In the genomic region with DNA sequence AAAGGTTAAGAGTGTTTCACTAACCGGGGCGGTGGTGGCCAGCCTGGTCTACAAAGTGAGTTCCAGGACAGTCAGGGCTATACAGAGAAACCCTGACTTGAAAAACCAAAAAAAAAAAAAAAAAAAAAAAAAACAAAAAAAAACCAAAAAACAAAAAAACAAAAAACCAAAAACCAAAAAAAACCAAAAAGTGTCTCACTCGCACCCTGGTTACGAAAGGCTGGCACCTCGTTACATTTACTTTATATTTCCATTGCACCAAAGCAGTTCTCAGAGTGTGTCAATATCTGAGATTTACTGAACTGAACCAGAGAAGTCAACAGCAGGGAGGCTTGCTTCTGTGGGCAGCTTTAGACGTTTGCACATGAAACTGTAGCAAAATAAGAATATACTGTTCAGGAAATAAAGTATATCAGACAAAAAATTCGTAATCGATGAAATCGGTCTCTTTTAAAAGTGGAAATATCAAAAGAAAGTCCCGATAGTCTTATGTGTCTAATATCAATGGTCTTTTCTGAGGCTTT, we compare ENCODE assay signal across 8 mouse cellular contexts. TPM values are rescaled to one million over a fixed set of nuclear protein-coding genes. Genes with fewer than 3 reads are reported as not detected.
A peak's percentile ranks its signal among the peaks of the same experiment; 100 is the strongest.
DNase-seq lines count a peak whose midpoint lies in the region; ATAC-seq and TF ChIP-seq lines count a peak whose summit lies in the region.

No protein-coding gene starts in this region.

- DNase-seq in cerebellum, adult 9-10 months, result peak; percentile 46
- no peak for DNase-seq in testis, postnatal 10 days (ENCODE audit: low spot score)
- no peak for DNase-seq in limb, embryonic 14.5 days (ENCODE audit: low spot score)
- DNase-seq in stomach, postnatal 0 days (ENCODE audit: low spot score), result no peak
- DNase-seq in gastrocnemius, adult 8-10 months (ENCODE audit: low spot score in 2 of 2), result no peak
- no peak for DNase-seq in kidney, adult 11 months

- TF ChIP-seq POLR2A in testis, adult 2 months (IDR thresholded peaks at IDR 0.05; ENCODE audit: control insufficient read depth, low read depth, low read length), result no peak
- TF ChIP-seq POLR2A in limb, embryonic 14.5 days (IDR thresholded peaks at IDR 0.05; ENCODE audit: borderline replicate concordance, extremely low read depth, insufficient read depth, insufficient read length), result no peak

- no peaks in the 10 kb centered on the region for H3K27me3 ChIP-seq in testis, adult 2 months (ENCODE audit: control insufficient read depth, insufficient read depth, low read length)
- no peaks in the 10 kb centered on the region for H3K27me3 ChIP-seq in limb, embryonic 14.5 days (ENCODE audit: control insufficient read depth, insufficient read depth, low read length)
- no peaks in the 10 kb centered on the region for H3K27me3 ChIP-seq in stomach, postnatal 0 days (ENCODE audit: control insufficient read depth, insufficient read depth, low read length)

- ATAC-seq in cerebellum, adult (ENCODE audit: insufficient number of reproducible peaks, low FRiP score, low TSS enrichment), result no peak
- no peak for ATAC-seq in limb, embryonic 14.5 days (ENCODE audit: low FRiP score, low read depth)
- ATAC-seq in stomach, postnatal 0 days (ENCODE audit: low FRiP score, low TSS enrichment), result no peak

- no peaks in the 10 kb centered on the region for H3K9me3 ChIP-seq in limb, embryonic 14.5 days (ENCODE audit: control insufficient read depth, low read length)
- no peaks in the 10 kb centered on the region for H3K9me3 ChIP-seq in stomach, postnatal 0 days (ENCODE audit: control insufficient read depth, low read length)

- H3K4me3 ChIP-seq in testis, adult 2 months (ENCODE audit: control insufficient read depth, low read depth, low read length), result peak overlapping the region; percentile 64; the same call in 1 of the 2 replicates
- H3K4me3 ChIP-seq in limb, embryonic 14.5 days (replicated peaks; ENCODE audit: low read length), result peak overlapping the region; percentile 89
- H3K4me3 ChIP-seq in stomach, postnatal 0 days (ENCODE audit: low read depth, low read length), result peak overlapping the region; percentile 86

- H3K4me2 ChIP-seq in limb, embryonic 14.5 days (replicated peaks; ENCODE audit: low read depth, low read length, severe bottlenecking), result peak overlapping the region; percentile 41
- peak overlapping the region; percentile 44 for H3K4me2 ChIP-seq in stomach, postnatal 0 days (replicated peaks; ENCODE audit: low read depth)

- no peak for TF ChIP-seq EP300 in stomach, postnatal 0 days (optimal IDR thresholded peaks at IDR 0.05)

- H3K9ac ChIP-seq in limb, embryonic 14.5 days (ENCODE audit: low read depth, low read length, severe bottlenecking), result peak overlapping the region; percentile 97; the same call in 1 of the 2 replicates
- H3K9ac ChIP-seq in stomach, postnatal 0 days (ENCODE audit: low read length), result no peak overlapping the region; the same call in 1 of the 2 replicates

- peak overlapping the region; percentile 25; the same call in 1 of the 2 replicates for H3K27ac ChIP-seq in testis, adult 2 months (ENCODE audit: control insufficient read depth, insufficient read depth, low read depth, low read length)
- peak overlapping the region; percentile 63; the same call in 1 of the 2 replicates for H3K27ac ChIP-seq in limb, embryonic 14.5 days (replicated peaks; ENCODE audit: low read depth, low read length)
- H3K27ac ChIP-seq in stomach, postnatal 0 days (replicated peaks), result no peak overlapping the region

- no peak for TF ChIP-seq CTCF in testis, adult 2 months (IDR thresholded peaks at IDR 0.05; ENCODE audit: control insufficient read depth, insufficient read depth, insufficient replicate concordance, low read depth, low read length)
- TF ChIP-seq CTCF in stomach, postnatal 0 days (IDR thresholded peaks at IDR 0.05; ENCODE audit: low read depth), result no peak

- H3K4me1 ChIP-seq in testis, adult 2 months (ENCODE audit: control insufficient read depth, insufficient read depth, low read length), result peaks cover 4% of the 10 kb centered on the region
- peaks cover 8% of the 10 kb centered on the region for H3K4me1 ChIP-seq in limb, embryonic 14.5 days (ENCODE audit: control insufficient read depth, insufficient read depth, low read length)
- 0 out of 2 replicates have a peak, but pooled peaks cover 2% of the 10 kb centered on the region for H3K4me1 ChIP-seq in stomach, postnatal 0 days (replicated peaks; ENCODE audit: control insufficient read depth, insufficient read depth)

- 35% methylated on average over 10 of the region's 10 CpGs for WGBS in limb, embryonic 14.5 days
- 31% methylated on average over 10 of the region's 10 CpGs for WGBS in stomach, postnatal 0 days

- no peaks in the 10 kb centered on the region for H3K36me3 ChIP-seq in testis, adult 2 months (ENCODE audit: control insufficient read depth, insufficient read depth, low read length)
- no peaks in the 10 kb centered on the region; the same call in 1 of the 2 replicates for H3K36me3 ChIP-seq in limb, embryonic 14.5 days (ENCODE audit: control insufficient read depth, insufficient read depth, low read length)
- H3K36me3 ChIP-seq in stomach, postnatal 0 days (ENCODE audit: control insufficient read depth, insufficient read depth, low read length), result no peaks in the 10 kb centered on the region

RNA-seq across cellular contexts. Expression of a gene that starts 0.5 kb away (rescaled TPM):
- polyA plus RNA-seq in testis, adult 2 months (2012; rRNA removed), result 25.4 and 28.8 TPM in 2 replicates
- 24.3 and 31.3 TPM in 2 replicates for polyA plus RNA-seq in limb, embryonic 14.5 days (2012; rRNA removed)
- 13.7 and 14.6 TPM in 2 replicates for polyA plus RNA-seq in limb, embryonic 14.5 days (2014; fragmentation: Nextera tagmentation; extraction: Ambion mirVana)
- polyA plus RNA-seq in stomach, postnatal 0 days (2015; fragmentation: Nextera tagmentation; extraction: Ambion mirVana), result 3.7 and 3.9 TPM in 2 replicates
- total RNA-seq in gastrocnemius, adult 8-10 months (2022), result 10 to 100 TPM; 25.2 to 28.5 (median 26.6) TPM

RNA-seq across cellular contexts. Expression of a gene that starts 54.7 kb away (rescaled TPM):
- polyA plus RNA-seq in testis, adult 2 months (2012; rRNA removed), result 0.22 and 0.29 TPM in 2 replicates
- 2.2 and 2.5 TPM in 2 replicates for polyA plus RNA-seq in limb, embryonic 14.5 days (2012; rRNA removed)
- polyA plus RNA-seq in limb, embryonic 14.5 days (2014; fragmentation: Nextera tagmentation; extraction: Ambion mirVana), result 1.4 and 1.6 TPM in 2 replicates
- polyA plus RNA-seq in stomach, postnatal 0 days (2015; fragmentation: Nextera tagmentation; extraction: Ambion mirVana), result 0.13 and 0.16 TPM in 2 replicates
- total RNA-seq in gastrocnemius, adult 8-10 months (2022), result under 1 TPM in 1 of 4 experiments, not detected in 3; 0.07 TPM
